Mouse (Mus musculus) spleen, adult 2 months (tissue): Measurements from ENCODE around the gene Ampd1.

ENCODE experiments used
- CTCF ChIP-seq: fragments of 200-500 bp; IDR thresholded peaks from 2 replicates; pipeline ENCODE4 v1.5.1; 2011; ENCODE audit warnings: mild to moderate bottlenecking, inconsistent platforms; ENCODE audit not compliant: insufficient read depth, insufficient read length, insufficient replicate concordance; ENCODE audit errors: extremely low read depth
- POLR2A ChIP-seq: fragments of 200-500 bp; IDR thresholded peaks from 2 replicates; pipeline ENCODE4 v1.6.1; 2011; ENCODE audit warnings: low read depth, low read length, inconsistent platforms

GRCm38 (mm10) chr3:103102454-103103390 is 28.9 kb downstream of the Ampd1 start, which contains the start of gene Dennd2c:
- TF ChIP-seq POLR2A (no peak), CTCF (no peak)
